Mouse (Mus musculus) c-Kit-positive CD71-negative TER-119-negative erythroid progenitor cells, embryonic 14.5 days (primary cell): Measurements from ENCODE around the gene Trmt13.
"Not testable (repeated sequence)": the region's sequence is repeated elsewhere in the genome, so short reads cannot be mapped to it uniquely, and the experiment has no call there.

Experiments
- DNase-seq: peaks from one replicate; pipeline ENCODE4 v3.0.0-alpha.2; 2013; ENCODE audit warnings: low read depth

Trmt13 gene

DNA sequence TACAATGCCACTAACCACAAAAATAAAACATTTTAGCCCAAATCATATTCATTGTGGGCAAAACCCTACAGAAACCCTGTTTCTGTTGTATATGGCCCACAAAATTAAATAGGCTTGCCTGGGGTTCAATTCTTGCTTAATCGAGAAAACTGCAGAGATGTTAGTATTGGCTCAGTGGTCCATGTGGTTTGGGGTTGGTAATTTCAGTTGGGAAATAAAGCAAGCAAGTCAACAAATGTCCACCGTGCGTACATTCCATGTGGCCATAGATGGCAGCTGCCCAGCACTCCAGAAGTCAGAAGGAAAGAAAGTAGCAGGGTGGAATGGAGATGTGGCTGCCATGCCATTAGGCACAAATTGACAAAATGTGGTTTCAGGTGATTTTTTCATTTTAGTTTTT is 18.6 kb upstream of the Trmt13 start:
- DNase-seq = no peak

- no peak for DNase-seq
Measured at GRCm38 (mm10) chr3:116631459-116631858, 17.1 kb upstream of the Trmt13 start.

GRCm38 (mm10) chr3:116622641-116623040 is 8.3 kb upstream of the Trmt13 start:
- no peak for DNase-seq

DNA sequence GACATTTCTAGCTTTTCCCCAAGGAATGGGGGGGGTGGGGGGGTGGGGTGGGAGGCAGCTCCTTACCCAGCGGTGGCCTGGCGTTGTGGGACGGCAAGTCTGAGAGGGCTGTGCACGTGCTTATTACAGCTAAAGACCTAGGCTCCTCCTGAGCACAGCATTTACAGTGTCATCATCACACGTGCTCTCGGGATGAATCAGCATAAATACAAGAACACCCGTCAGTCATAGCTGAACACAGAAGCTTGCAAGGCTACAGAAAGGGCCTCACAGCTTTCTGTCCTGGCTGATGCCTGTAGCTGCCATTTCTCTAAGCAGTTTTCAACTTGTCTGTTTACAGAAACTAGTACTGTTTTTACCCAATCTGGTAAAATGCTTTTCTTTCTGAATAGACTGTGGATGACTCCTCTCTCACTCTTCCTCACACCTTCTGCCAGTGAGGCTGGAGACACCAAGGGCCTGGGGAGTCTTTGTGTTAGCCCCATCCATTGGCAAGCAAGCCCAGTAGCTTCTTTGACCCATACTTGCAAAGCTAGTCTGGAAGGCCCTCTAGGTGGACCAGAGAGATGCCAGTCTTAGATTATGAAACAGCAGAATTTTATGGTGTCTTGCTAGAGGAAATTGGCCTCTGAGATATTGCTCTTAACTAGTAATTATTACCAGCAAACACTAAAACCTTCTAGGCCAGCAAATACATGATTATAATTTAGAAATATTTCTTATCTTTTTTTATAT is 6.4 kb upstream of the Trmt13 start:
- no peak for DNase-seq

DNA sequence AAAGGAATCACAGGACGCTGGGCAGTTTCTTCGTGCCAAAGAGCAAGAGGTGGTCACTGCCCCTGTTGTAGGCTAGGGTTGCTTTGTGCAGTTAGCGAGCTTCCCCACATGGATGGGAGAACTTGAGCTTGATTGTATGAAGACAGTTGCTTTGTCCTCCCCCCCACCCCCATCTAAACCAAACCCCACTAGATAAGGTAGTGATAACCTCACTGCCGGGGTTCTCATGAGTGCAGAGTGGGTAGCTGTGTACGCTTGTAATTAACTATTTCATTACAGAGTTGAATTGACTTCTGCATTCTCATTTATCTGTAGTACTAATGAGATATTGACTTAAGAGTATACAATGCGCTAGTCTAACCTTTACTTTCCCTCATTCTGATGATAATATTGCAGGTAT is 4.5 kb upstream of the Trmt13 start:
- DNase-seq = no peak

GRCm38 (mm10) chr3:116615318-116616068 is 1.1 kb upstream of the Trmt13 start:
- no peak for DNase-seq

DNA sequence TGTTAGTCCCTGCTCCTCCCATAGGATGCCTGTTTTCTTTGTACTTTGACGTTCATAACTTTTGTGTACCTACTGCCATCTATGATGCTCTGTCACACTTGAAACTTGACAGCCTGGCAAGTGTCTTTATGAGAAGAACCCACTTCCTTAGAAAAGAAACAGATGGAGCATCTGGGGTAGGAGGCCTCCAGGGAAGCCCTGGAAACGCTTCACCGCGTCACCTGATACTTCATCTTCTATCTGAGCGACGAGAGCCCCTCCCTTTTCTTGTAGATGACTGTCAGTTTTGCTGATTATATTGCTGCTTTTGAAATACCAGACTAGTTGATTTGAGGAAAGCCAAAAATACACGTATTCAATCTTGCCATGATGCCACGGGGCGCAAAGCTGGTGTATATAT is 9.8 kb downstream of the Trmt13 start:
- no peak for DNase-seq

DNA sequence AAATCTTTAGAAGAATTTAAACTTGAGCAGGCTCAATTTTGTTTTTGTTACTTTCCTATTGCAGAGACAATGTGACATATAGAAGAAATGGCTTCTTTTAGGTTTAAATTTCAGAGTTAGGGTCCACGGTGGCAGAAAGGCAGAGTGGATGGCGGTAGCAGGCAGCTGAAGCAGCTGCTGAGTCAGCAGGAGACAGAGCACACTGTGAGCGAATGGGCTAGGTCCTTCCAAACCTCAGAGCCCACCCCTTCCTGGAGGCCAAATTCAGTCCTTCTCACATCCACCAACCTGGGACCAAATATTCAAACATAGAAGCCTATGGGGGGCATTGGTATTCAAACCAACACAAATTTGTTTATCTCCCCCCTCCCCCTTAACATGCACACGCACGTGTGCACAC is 12.6 kb downstream of the Trmt13 start:
- no peak for DNase-seq

GRCm38 (mm10) chr3:116601005-116601404 is 13.4 kb downstream of the Trmt13 start:
- DNase-seq = no peak

DNA sequence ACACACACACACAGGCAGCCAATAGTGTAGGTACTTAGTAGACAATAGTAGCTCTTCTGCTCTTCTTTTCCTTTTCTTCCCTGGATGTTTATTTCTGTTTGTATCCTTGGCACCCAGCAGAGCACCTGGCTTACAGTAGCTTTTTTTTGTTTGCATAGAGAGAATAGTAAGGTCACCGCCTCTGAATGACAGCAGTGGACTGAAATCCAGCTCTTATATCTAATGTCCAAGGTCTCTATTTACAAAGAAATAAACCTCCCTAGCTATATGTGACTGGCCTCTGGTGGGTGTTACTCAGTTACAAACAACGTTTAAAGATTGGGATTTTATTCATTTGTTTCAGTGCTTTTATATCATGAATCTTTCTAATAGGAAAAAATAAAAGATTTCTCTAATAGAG is 14.7 kb downstream of the Trmt13 start:
- DNase-seq = no peak

DNA sequence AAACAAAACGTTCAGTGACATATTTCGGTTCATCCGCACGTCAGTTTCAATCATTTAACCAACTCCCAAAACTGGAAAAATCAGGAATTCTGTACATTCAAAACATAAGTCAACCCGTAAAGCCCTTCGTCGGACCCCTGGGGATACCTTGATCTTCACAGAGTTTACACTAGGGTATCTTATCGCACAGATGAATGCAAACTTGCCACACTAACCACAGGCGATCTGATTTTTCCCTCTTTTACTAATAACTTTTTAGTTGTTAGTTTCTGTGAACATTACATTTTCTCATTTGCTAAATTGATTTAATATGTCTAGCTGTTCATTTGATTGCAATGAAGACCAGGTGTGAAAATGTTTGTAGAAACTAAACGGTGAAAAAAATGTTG is 18.8 kb downstream of the Trmt13 start:
- no peak for DNase-seq

GRCm38 (mm10) chr3:116594728-116595602 is 19.4 kb downstream of the Trmt13 start, which contains the start of gene Sass6:
Sass6 (plus strand) TSS chr3:116594982.
- peak; percentile 95 for DNase-seq

DNA sequence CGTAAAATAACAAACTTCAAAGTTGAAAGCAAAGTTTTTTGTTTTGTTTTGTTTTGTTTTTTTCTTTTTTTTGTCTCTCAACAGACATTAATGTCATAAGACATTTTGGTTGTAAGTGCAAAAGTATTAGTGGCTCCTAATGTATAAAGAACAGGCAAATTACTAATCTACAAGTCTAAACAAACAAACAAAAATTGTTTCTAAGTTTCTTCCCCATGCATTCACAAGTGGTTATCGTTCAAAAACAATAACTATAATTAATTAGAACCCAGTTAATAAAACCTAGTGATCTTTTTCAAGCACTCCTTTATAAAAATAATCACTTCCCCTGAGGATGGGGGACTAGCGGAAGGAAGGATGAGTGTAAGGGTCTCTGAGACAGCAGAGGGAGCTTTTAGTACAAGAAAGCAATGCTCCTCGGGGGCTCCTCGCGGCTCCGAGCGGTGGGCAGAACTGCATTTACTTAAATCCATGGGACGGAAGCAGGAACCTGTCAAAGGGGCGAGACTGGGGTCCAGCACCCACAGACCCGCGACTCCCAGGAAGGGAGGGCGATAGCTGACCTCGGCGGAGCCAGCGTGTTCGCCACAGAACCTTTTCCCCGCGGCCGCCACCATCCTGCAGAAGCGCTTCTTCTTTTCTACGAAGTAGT is 20.2 kb downstream of the Trmt13 start:
- DNase-seq = peak; percentile 41

- DNase-seq = no peak
Measured at GRCm38 (mm10) chr3:116582201-116582600, 32.2 kb downstream of the Trmt13 start.

DNA sequence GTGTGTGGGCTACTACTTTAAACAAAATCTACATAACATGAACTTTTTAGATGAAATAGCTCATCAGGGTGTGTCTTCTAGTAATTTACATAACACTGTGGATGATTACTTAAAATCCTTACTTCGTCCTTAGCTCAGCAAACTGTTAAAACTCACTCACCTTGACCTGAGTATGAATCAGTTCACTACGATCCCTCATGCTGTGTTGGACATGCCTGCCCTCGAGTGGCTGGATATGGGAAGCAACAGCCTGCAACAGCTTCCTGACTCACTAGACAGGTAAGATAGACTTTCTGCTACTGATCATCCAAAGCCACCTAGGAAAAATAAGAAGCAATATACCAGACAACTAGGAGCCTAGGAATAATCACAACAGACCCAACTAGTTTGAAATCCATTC is 37.1 kb downstream of the Trmt13 start:
- DNase-seq = no peak

DNA sequence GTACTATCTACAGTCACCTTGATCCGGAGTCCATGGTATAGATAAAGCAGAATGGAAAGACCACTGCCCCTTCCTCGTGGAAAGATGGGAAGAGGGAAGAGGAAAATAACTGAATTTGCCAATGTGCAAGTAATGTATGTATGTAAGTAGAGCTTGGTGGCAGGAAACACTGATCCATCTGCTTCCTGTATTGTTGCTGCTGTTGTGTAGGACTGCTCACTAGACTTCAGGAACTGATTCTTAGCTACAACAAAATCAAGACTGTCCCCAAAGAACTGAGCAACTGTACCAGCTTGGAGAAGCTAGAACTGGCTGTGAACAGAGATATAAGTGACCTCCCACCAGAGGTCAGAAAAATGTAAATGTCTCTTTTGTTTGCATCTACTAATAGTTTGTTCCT is 43.8 kb downstream of the Trmt13 start:
- DNase-seq = no peak

GRCm38 (mm10) chr3:116563095-116563492 is 51.3 kb downstream of the Trmt13 start:
- DNase-seq = no peak

DNA sequence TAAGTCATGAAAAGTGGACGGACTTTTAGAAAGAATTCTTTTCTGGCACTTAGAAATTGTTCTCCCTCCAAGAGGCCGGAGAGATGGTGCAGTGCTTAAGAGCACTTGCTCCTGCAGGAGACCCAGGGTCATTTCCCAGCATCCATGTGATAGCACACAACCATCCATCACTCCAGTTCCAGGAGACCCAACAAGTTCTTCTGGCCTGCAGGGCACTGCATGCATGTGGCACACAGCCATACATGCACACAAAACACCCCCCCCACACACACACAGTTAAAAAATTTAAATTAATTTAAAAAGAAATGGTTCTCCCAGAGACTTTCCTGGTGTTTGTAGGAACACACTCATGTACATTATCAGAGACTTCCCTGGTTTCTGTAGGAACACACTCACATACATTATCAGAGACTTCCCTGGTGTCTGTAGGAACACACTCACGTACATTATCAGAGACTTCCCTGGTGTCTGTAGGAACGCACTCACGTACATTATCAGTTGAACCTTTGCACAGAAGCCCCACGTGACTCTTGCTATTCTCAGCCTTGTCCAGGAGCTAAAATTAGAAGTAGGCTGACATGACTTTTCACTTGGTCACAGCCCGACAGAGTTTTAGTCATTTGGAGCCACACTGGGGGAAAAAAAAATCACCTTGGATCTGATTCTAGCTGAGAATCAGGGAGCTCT is 51.8 kb downstream of the Trmt13 start, which contains the start of gene Lrrc39:
Lrrc39 (plus strand) TSS at position 566 of the 687 bp plus-strand sequence.
- DNase-seq = peak; percentile 24

DNA sequence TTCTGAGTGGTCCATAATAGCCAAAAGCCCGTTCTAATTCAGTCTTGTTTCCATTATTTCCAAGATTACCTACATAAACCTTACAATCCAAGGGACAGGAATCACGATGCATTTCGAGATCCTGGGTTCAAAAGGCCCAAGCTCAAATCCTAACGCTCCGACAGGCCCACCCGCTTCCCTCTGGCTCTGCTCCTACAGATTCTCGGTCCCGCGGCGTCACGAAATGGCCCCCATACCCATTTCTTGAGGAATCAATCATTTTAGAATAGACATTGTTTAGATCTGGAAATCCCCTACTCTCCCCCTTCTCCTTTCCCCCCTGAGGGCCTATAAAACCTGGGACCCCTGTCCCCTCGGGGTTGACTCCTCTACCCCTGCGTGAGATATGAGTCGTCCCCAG is 53.1 kb downstream of the Trmt13 start:
- DNase-seq = not testable (repeated sequence)

DNA sequence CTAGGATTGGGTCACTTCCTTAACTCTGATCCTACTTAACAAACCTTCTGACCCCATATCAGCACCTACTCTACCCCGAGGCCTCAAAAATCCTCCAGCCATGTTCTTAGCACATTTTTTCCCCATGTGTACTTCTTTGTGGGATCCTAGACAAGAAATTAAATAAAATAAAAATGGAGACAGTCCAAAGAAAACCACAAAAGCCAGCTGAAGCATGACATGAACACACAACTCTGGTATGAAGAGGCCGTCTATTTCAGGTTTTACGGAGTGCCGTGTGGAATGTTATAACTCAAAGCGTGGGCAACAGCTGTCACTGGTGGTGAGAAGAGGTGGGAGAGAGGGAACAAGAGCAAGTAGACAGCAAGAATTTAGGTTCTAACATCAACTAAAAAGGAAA is 63.0 kb downstream of the Trmt13 start:
- DNase-seq = no peak

- DNase-seq = no peak
Measured at GRCm38 (mm10) chr3:116547430-116547829, 67.0 kb downstream of the Trmt13 start.
